Mouse (Mus musculus): ENCODE results near the gene Fut1. TPM values are rescaled to one million over a fixed set of nuclear protein-coding genes. Genes with fewer than 3 reads are reported as not detected.
A peak's percentile ranks its signal among the peaks of the same experiment; 100 is the strongest.

Fut1 gene
- polyA plus RNA-seq (2014; fragmentation: Nextera tagmentation; extraction: Ambion mirVana): 0.07 TPM in 1 of 2 replicates, not detected in the other

GRCm38 (mm10) chr7:45617042-45617695 lies at the start of gene Fut1:
Fut1 (plus strand) TSS chr7:45617289.
- ATAC-seq (ENCODE audit: insufficient number of reproducible peaks, insufficient read depth, low FRiP score, low read depth): peak; percentile 20; the same call in 1 of the 2 replicates
- Histone ChIP-seq H3K9ac (ENCODE audit: low read length) (no peak within 1 kb of the TSS), H3K36me3 (ENCODE audit: control insufficient read depth, insufficient read depth, low read length) (no peaks in the 10 kb centered on the region), H3K27me3 (ENCODE audit: control insufficient read depth, insufficient read depth, low read length) (peaks cover 46% of the 10 kb centered on the region), H3K4me1 (ENCODE audit: control insufficient read depth in 2 of 2, insufficient read depth in 2 of 2, low read length in 2 of 2) (peaks cover 0 to 6% of the 10 kb centered on the region in 2 experiments; a peak in 1 of 4 replicates), H3K27ac (replicated peaks in 1 of 2; ENCODE audit: control insufficient read depth in 1 of 2, insufficient read depth in 1 of 2, low read depth in 2 of 2, low read length in 2 of 2) (no peak within 1 kb of the TSS), H3K4me2 (ENCODE audit: low read length) (no peak within 1 kb of the TSS), H3K4me3 (ENCODE audit: control insufficient read depth in 1 of 2, insufficient read depth in 1 of 2, low read depth in 1 of 2, low read length in 2 of 2) (peak within 1 kb of the TSS in 1 of 2 experiments; percentile 6; a peak in 1 of 4 replicates), H3K9me3 (ENCODE audit: control insufficient read depth, low read length) (no peaks in the 10 kb centered on the region)
- 9% methylated on average over 31 of the region's 31 CpGs for WGBS

- peak overlapping the region; percentile 66 to 84 for H3K27ac ChIP-seq (replicated peaks in 1 of 2; ENCODE audit: control insufficient read depth in 1 of 2, insufficient read depth in 1 of 2, low read depth in 2 of 2, low read length in 2 of 2)
- no peaks in the 10 kb centered on the region for H3K9me3 ChIP-seq (ENCODE audit: control insufficient read depth, low read length)
- 1% methylated on average over 24 of the region's 24 CpGs for WGBS
- H3K4me1 ChIP-seq (ENCODE audit: control insufficient read depth in 2 of 2, insufficient read depth in 2 of 2, low read length in 2 of 2): peaks cover 16 to 24% of the 10 kb centered on the region in 2 experiments
- H3K27me3 ChIP-seq (ENCODE audit: control insufficient read depth, insufficient read depth, low read length): no peaks in the 10 kb centered on the region
- peak overlapping the region; percentile 41 to 48 for H3K4me3 ChIP-seq (ENCODE audit: control insufficient read depth in 1 of 2, insufficient read depth in 1 of 2, low read depth in 1 of 2, low read length in 2 of 2)
- no peaks in the 10 kb centered on the region for H3K36me3 ChIP-seq (ENCODE audit: control insufficient read depth, insufficient read depth, low read length)
- peak; percentile 94 for ATAC-seq (ENCODE audit: insufficient number of reproducible peaks, insufficient read depth, low FRiP score, low read depth)
- peak overlapping the region; percentile 62 for H3K9ac ChIP-seq (ENCODE audit: low read length)
- H3K4me2 ChIP-seq (ENCODE audit: low read length): peak overlapping the region; percentile 72
These were observed 49.1 kb upstream of the Fut1 start for GRCm38 (mm10) chr7:45567780-45568516.

GRCm38 (mm10) chr7:45568601-45569473 lies 48.3 kb upstream of the Fut1 start:
- H3K4me1 ChIP-seq (ENCODE audit: control insufficient read depth in 2 of 2, insufficient read depth in 2 of 2, low read length in 2 of 2): peaks cover 16 to 24% of the 10 kb centered on the region in 2 experiments
- no peaks in the 10 kb centered on the region for H3K36me3 ChIP-seq (ENCODE audit: control insufficient read depth, insufficient read depth, low read length)
- peak overlapping the region; percentile 19 to 41; a peak in 3 of 4 replicates for H3K4me3 ChIP-seq (ENCODE audit: control insufficient read depth in 1 of 2, insufficient read depth in 1 of 2, low read depth in 1 of 2, low read length in 2 of 2)
- 68% methylated on average over 10 of the region's 10 CpGs for WGBS
- H3K9me3 ChIP-seq (ENCODE audit: control insufficient read depth, low read length): no peaks in the 10 kb centered on the region
- H3K27ac ChIP-seq (replicated peaks in 1 of 2; ENCODE audit: control insufficient read depth in 1 of 2, insufficient read depth in 1 of 2, low read depth in 2 of 2, low read length in 2 of 2): peak overlapping the region; percentile 65 to 80
- peak overlapping the region; percentile 45; the same call in 1 of the 2 replicates for H3K9ac ChIP-seq (ENCODE audit: low read length)
- no peaks in the 10 kb centered on the region for H3K27me3 ChIP-seq (ENCODE audit: control insufficient read depth, insufficient read depth, low read length)
- ATAC-seq (ENCODE audit: insufficient number of reproducible peaks, insufficient read depth, low FRiP score, low read depth): no peak
- peak overlapping the region; percentile 72 for H3K4me2 ChIP-seq (ENCODE audit: low read length)

- Histone ChIP-seq H3K27ac (replicated peaks in 1 of 2; ENCODE audit: control insufficient read depth in 1 of 2, insufficient read depth in 1 of 2, low read depth in 2 of 2, low read length in 2 of 2) (peak within 1 kb of the TSS; percentile 71 to 89), H3K9ac (ENCODE audit: low read length) (peak within 1 kb of the TSS; percentile 89), H3K4me1 (ENCODE audit: control insufficient read depth in 2 of 2, insufficient read depth in 2 of 2, low read length in 2 of 2) (peaks cover 25 to 31% of the 10 kb centered on the region in 2 experiments), H3K9me3 (ENCODE audit: control insufficient read depth, low read length) (no peaks in the 10 kb centered on the region), H3K4me2 (ENCODE audit: low read length) (peak within 1 kb of the TSS; percentile 81), H3K36me3 (ENCODE audit: control insufficient read depth, insufficient read depth, low read length) (no peaks in the 10 kb centered on the region), H3K4me3 (ENCODE audit: control insufficient read depth in 1 of 2, insufficient read depth in 1 of 2, low read depth in 1 of 2, low read length in 2 of 2) (peak within 1 kb of the TSS; percentile 76 to 81), H3K27me3 (ENCODE audit: control insufficient read depth, insufficient read depth, low read length) (no peaks in the 10 kb centered on the region)
- peak; percentile 69 for ATAC-seq (ENCODE audit: insufficient number of reproducible peaks, insufficient read depth, low FRiP score, low read depth)
- 1% methylated on average over 42 of the region's 42 CpGs for WGBS
These were observed 46.9 kb upstream of the Fut1 start, which contains the start of gene Bcat2 for GRCm38 (mm10) chr7:45570103-45570741. Bcat2 (plus strand) TSS chr7:45570153.

GRCm38 (mm10) chr7:45571966-45572365 lies 45.1 kb upstream of the Fut1 start:
- no peaks in the 10 kb centered on the region for H3K27me3 ChIP-seq (ENCODE audit: control insufficient read depth, insufficient read depth, low read length)
- H3K36me3 ChIP-seq (ENCODE audit: control insufficient read depth, insufficient read depth, low read length): peaks cover 16% of the 10 kb centered on the region
- WGBS: 52% methylated on average over 1 of the region's 1 CpGs
- no peak overlapping the region for H3K4me3 ChIP-seq (ENCODE audit: control insufficient read depth in 1 of 2, insufficient read depth in 1 of 2, low read depth in 1 of 2, low read length in 2 of 2)
- no peak overlapping the region; a peak in 1 of 4 replicates for H3K27ac ChIP-seq (replicated peaks in 1 of 2; ENCODE audit: control insufficient read depth in 1 of 2, insufficient read depth in 1 of 2, low read depth in 2 of 2, low read length in 2 of 2)
- peaks cover 25 to 31% of the 10 kb centered on the region in 2 experiments for H3K4me1 ChIP-seq (ENCODE audit: control insufficient read depth in 2 of 2, insufficient read depth in 2 of 2, low read length in 2 of 2)
- H3K4me2 ChIP-seq (ENCODE audit: low read length): peak overlapping the region; percentile 81
- no peak overlapping the region for H3K9ac ChIP-seq (ENCODE audit: low read length)
- no peak for ATAC-seq (ENCODE audit: insufficient number of reproducible peaks, insufficient read depth, low FRiP score, low read depth)
- no peaks in the 10 kb centered on the region for H3K9me3 ChIP-seq (ENCODE audit: control insufficient read depth, low read length)

- Histone ChIP-seq H3K27ac (replicated peaks in 1 of 2; ENCODE audit: control insufficient read depth in 1 of 2, insufficient read depth in 1 of 2, low read depth in 2 of 2, low read length in 2 of 2) (0 out of 4 replicates have a peak overlapping the region, but pooled peaks of 1 of the 2 experiments have one; percentile 3), H3K4me1 (ENCODE audit: control insufficient read depth in 2 of 2, insufficient read depth in 2 of 2, low read length in 2 of 2) (peaks cover 19 to 20% of the 10 kb centered on the region in 2 experiments), H3K4me2 (ENCODE audit: low read length) (no peak overlapping the region), H3K36me3 (ENCODE audit: control insufficient read depth, insufficient read depth, low read length) (peaks cover 29% of the 10 kb centered on the region), H3K9ac (ENCODE audit: low read length) (no peak overlapping the region; the same call in 1 of the 2 replicates), H3K4me3 (ENCODE audit: control insufficient read depth in 1 of 2, insufficient read depth in 1 of 2, low read depth in 1 of 2, low read length in 2 of 2) (no peak overlapping the region), H3K9me3 (ENCODE audit: control insufficient read depth, low read length) (no peaks in the 10 kb centered on the region), H3K27me3 (ENCODE audit: control insufficient read depth, insufficient read depth, low read length) (no peaks in the 10 kb centered on the region)
- 77% methylated on average over 8 of the region's 8 CpGs for WGBS
- no peak for ATAC-seq (ENCODE audit: insufficient number of reproducible peaks, insufficient read depth, low FRiP score, low read depth)
These were observed 43.1 kb upstream of the Fut1 start for GRCm38 (mm10) chr7:45573954-45574353.

All from heart, embryonic 14.5 days (tissue).